Mouse (Mus musculus) brain, embryonic 14.5 days (tissue): ENCODE measurements at regions not wholly inside any gene's neighbourhood (a gene's known extent, or its start where the extent isn't known, plus 50 kb on each side); places are given as distances from the start of the nearest gene placed in this dataset.

Source experiments
- CTCF ChIP-seq: fragments of 200-500 bp; IDR thresholded peaks from 2 replicates; pipeline ENCODE4 v1.5.1; 2012; ENCODE audit warnings: inconsistent platforms, mild to moderate bottlenecking, moderate library complexity, borderline replicate concordance; ENCODE audit not compliant: insufficient read depth, insufficient read length; ENCODE audit errors: extremely low read depth
- POLR2A ChIP-seq: fragments of 200-500 bp; IDR thresholded peaks from 2 replicates; pipeline ENCODE4 v1.6.1; 2012; ENCODE audit warnings: mild to moderate bottlenecking, inconsistent platforms, borderline replicate concordance; ENCODE audit not compliant: poor library complexity, insufficient read depth, insufficient read length, severe bottlenecking; ENCODE audit errors: extremely low read depth

GRCm38 (mm10) chr5:93353101-93353500 is 86.0 kb downstream of the Ccng2 start:
- TF ChIP-seq POLR2A (no peak), CTCF (no peak)
